Mouse (Mus musculus) C2C12 (cell line): ENCODE data around the gene Pcdh9.

ENCODE experiments used
- CEBPB ChIP-seq: IDR thresholded peaks from one replicate; pipeline ENCODE4 v1.6.1; 2011; ENCODE audit warnings: low read depth, mild to moderate bottlenecking, control low read depth, moderate library complexity
- CTCF ChIP-seq: IDR thresholded peaks from one replicate; pipeline ENCODE4 v1.5.1; 2011; ENCODE audit not compliant: control insufficient read depth, insufficient read depth, insufficient read length
- MAX ChIP-seq: IDR thresholded peaks from one replicate; pipeline ENCODE4 v1.6.1; 2011; ENCODE audit warnings: mild to moderate bottlenecking, control low read depth
- MYOG ChIP-seq: IDR thresholded peaks from one replicate; pipeline ENCODE4 v1.6.1; 2011; ENCODE audit not compliant: control insufficient read depth, insufficient read length; ENCODE audit errors: extremely low read depth
- USF1 ChIP-seq: IDR thresholded peaks from one replicate; pipeline ENCODE4 v1.6.1; 2011; ENCODE audit warnings: low read depth, mild to moderate bottlenecking, control low read depth, moderate library complexity

DNA sequence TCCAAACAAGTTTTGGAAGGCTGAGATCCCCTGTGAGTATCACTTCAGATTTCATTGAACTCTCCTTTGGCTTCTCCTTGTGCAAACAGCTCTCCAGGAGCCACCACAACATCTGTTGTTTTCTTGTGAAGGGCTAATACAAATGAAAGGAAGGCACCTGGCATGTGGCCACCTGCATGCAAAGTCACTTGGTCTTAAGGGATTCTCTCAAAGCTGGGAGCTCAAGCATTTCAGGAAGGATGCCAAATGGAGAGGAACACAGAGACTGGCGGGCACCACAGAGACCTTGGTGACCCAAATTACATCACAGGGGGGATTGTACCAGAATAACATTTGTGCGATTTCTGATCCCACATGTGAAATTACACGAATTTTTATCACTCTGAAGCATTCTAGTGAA is 547.7 kb downstream of the Pcdh9 start:
- TF ChIP-seq USF1 (no peak), MAX (no peak), CTCF (no peak), CEBPB (no peak), MYOG (no peak)
